9 mouse cellular contexts compared by ENCODE assay signal in the genomic region with DNA sequence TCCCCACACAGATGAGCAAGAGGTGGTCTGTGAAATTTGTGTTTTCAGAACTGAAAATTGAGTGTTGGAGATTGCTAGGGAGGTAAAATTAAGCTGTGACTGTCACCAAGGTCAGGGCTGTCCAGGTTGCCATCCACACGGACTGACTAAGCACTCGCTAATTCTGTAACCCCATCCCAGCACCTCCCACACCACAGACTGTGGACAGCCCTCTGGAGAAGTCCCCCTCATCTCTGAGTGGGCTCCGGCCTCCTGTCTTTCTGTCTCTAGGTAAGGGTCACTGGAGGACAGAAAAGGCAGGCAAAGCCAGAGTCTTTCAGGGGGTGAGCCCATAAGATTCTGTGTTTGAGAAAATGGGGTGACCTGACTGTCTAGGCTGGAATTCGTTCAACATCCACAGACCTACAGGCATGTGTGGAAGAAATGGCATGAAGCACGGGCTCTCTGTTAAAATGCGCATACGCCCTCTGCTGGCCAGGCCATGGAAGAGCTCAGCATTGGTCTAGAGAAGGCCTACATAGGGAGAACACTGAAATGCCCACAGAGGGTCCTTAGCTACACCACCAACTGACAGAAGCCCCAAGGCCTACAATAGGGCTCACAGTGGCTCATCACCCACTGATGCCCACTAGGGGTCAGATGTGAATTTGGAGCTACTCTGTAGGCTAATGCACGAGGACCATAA. TPM values are rescaled to one million over a fixed set of nuclear protein-coding genes. Genes with fewer than 3 reads are reported as not detected.
DNase-seq lines count a peak whose midpoint lies in the region; ATAC-seq and TF ChIP-seq lines count a peak whose summit lies in the region.
"Had no signal": no experiment of that assay in that cellular context is flagged by ENCODE, and none has a peak within 500 bp of the region (broad histone marks: within the 10 kb centered on the region; RNA-seq: fewer than 3 reads in every experiment).

No protein-coding gene starts in this region.

- no peak overlapping the region for H3K27ac ChIP-seq in heart, postnatal 0 days (ENCODE audit: low read depth)
- no peak overlapping the region for H3K27ac ChIP-seq in liver, postnatal 0 days (ENCODE audit: low read depth)
- H3K27ac ChIP-seq in neural tube, embryonic 15.5 days (replicated peaks), result no peak overlapping the region
- H3K27ac ChIP-seq: heart, embryonic 13.5 days had no signal

- peak; percentile 95 for TF ChIP-seq CTCF in E14TG2a.4 (conservative IDR thresholded peaks at IDR 0.05; ENCODE audit: low read length)
- peak; percentile 91 for TF ChIP-seq CTCF in brain, embryonic 14.5 days (IDR thresholded peaks at IDR 0.05; ENCODE audit: borderline replicate concordance, extremely low read depth, insufficient read depth, insufficient read length)
- peak; percentile 94 for TF ChIP-seq CTCF in heart, postnatal 0 days (IDR thresholded peaks at IDR 0.05; ENCODE audit: low read depth)
- peak; percentile 90 for TF ChIP-seq CTCF in liver, postnatal 0 days (IDR thresholded peaks at IDR 0.05; ENCODE audit: low read depth)

- H3K9ac ChIP-seq in heart, postnatal 0 days (replicated peaks; ENCODE audit: low read depth, low read length), result no peak overlapping the region
- no peak overlapping the region for H3K9ac ChIP-seq in liver, postnatal 0 days (replicated peaks)
- no peak overlapping the region for H3K9ac ChIP-seq in neural tube, embryonic 15.5 days (replicated peaks)
- H3K9ac ChIP-seq: heart, embryonic 13.5 days had no signal

- no peak overlapping the region for H3K4me3 ChIP-seq in E14TG2a.4 (replicated peaks; ENCODE audit: low read length)
- no peak overlapping the region for H3K4me3 ChIP-seq in heart, postnatal 0 days (ENCODE audit: low read depth, low read length)
- H3K4me3 ChIP-seq in liver, postnatal 0 days (ENCODE audit: low read depth, low read length), result no peak overlapping the region
- H3K4me3 ChIP-seq in neural tube, embryonic 15.5 days (replicated peaks), result no peak overlapping the region
- H3K4me3 ChIP-seq: heart, embryonic 13.5 days had no signal

- no peaks in the 10 kb centered on the region for H3K9me3 ChIP-seq in E14TG2a.4 (ENCODE audit: low read length)
- H3K9me3 ChIP-seq in heart, postnatal 0 days (replicated peaks; ENCODE audit: control insufficient read depth, low read length), result no peaks in the 10 kb centered on the region
- no peaks in the 10 kb centered on the region for H3K9me3 ChIP-seq in liver, postnatal 0 days (ENCODE audit: low read length)
- no peaks in the 10 kb centered on the region for H3K9me3 ChIP-seq in neural tube, embryonic 15.5 days (replicated peaks)
- H3K9me3 ChIP-seq: heart, embryonic 13.5 days had no signal

- peak; percentile 75 for ATAC-seq in erythroid progenitor cell, adult 5-6 weeks (replicated peaks; ENCODE audit: low FRiP score, poor library complexity, severe bottlenecking)
- peak; percentile 60 for ATAC-seq in heart, postnatal 0 days (ENCODE audit: insufficient read depth, low read depth)
- ATAC-seq in liver, postnatal 0 days, result no peak
- ATAC-seq in neural tube, embryonic 15.5 days (ENCODE audit: low FRiP score), result peak; percentile 92

- H3K36me3 ChIP-seq in E14TG2a.4 (ENCODE audit: insufficient read depth, low read length), result no peaks in the 10 kb centered on the region
- no peaks in the 10 kb centered on the region for H3K36me3 ChIP-seq in heart, postnatal 0 days (replicated peaks; ENCODE audit: control insufficient read depth, insufficient read depth, low read length)
- H3K36me3 ChIP-seq in liver, postnatal 0 days (replicated peaks; ENCODE audit: insufficient read depth, low read length), result no peaks in the 10 kb centered on the region
- no peaks in the 10 kb centered on the region for H3K36me3 ChIP-seq in neural tube, embryonic 15.5 days
- H3K36me3 ChIP-seq: heart, embryonic 13.5 days had no signal

- TF ChIP-seq POLR2A in brain, embryonic 14.5 days (IDR thresholded peaks at IDR 0.05; ENCODE audit: borderline replicate concordance, extremely low read depth, insufficient read depth, insufficient read length, poor library complexity, severe bottlenecking), result no peak

- WGBS in heart, postnatal 0 days, result 20% methylated on average over 8 of the region's 8 CpGs
- 27% methylated on average over 8 of the region's 8 CpGs for WGBS in liver, postnatal 0 days (ENCODE audit: insufficient replicate concordance)
- WGBS in neural tube, embryonic 15.5 days, result 31% methylated on average over 8 of the region's 8 CpGs

- no peak for TF ChIP-seq EP300 in heart, postnatal 0 days (IDR thresholded peaks at IDR 0.05; ENCODE audit: low read depth)
- TF ChIP-seq EP300 in liver, postnatal 0 days (IDR thresholded peaks at IDR 0.05; ENCODE audit: low read depth), result no peak

- no peak overlapping the region for H3K4me2 ChIP-seq in heart, postnatal 0 days (ENCODE audit: low read depth, low read length)
- H3K4me2 ChIP-seq in liver, postnatal 0 days (ENCODE audit: low read depth, low read length), result no peak overlapping the region
- no peak overlapping the region for H3K4me2 ChIP-seq in neural tube, embryonic 15.5 days
- H3K4me2 ChIP-seq: heart, embryonic 13.5 days had no signal

- peak; percentile 89 for DNase-seq in brain, embryonic 14.5 days (ENCODE audit: low read depth)
- peak; percentile 70 for DNase-seq in heart, postnatal 0 days (ENCODE audit: low spot score)
- peak; percentile 50 to 84 for DNase-seq in kidney, postnatal 36 days
- DNase-seq in liver, postnatal 0 days, result peak; percentile 79
- DNase-seq in testis, postnatal 10 days (ENCODE audit: low spot score), result peak; percentile 87

- peaks cover 38% of the 10 kb centered on the region for H3K27me3 ChIP-seq in E14TG2a.4 (ENCODE audit: insufficient read depth, low read length)
- peaks cover 19% of the 10 kb centered on the region; the same call in 1 of the 2 replicates for H3K27me3 ChIP-seq in heart, postnatal 0 days (ENCODE audit: control insufficient read depth, insufficient read depth, low read length)
- peaks cover 13% of the 10 kb centered on the region; the same call in 1 of the 2 replicates for H3K27me3 ChIP-seq in liver, postnatal 0 days (ENCODE audit: insufficient read depth, low read length)
- peaks cover 5% of the 10 kb centered on the region; the same call in 1 of the 2 replicates for H3K27me3 ChIP-seq in neural tube, embryonic 15.5 days (replicated peaks)

- peaks cover 20% of the 10 kb centered on the region for H3K4me1 ChIP-seq in E14TG2a.4 (replicated peaks; ENCODE audit: low read depth, low read length)
- no peaks in the 10 kb centered on the region for H3K4me1 ChIP-seq in heart, postnatal 0 days (ENCODE audit: control insufficient read depth, insufficient read depth)
- H3K4me1 ChIP-seq in liver, postnatal 0 days (ENCODE audit: insufficient read depth), result no peaks in the 10 kb centered on the region
- no peaks in the 10 kb centered on the region for H3K4me1 ChIP-seq in neural tube, embryonic 15.5 days

RNA-seq across cellular contexts. Expression of a gene that starts 54.1 kb away (rescaled TPM):
- 10.4 and 16.4 TPM in 2 replicates for polyA plus RNA-seq in brain, embryonic 14.5 days (2012; rRNA removed)
- total RNA-seq in erythroid progenitor cell, adult 5-6 weeks (2015; ENCODE audit: low replicate concordance), result not detected in 2 replicates
- 0.64 TPM in 1 of 2 replicates, not detected in the other for total RNA-seq in erythroid progenitor cell, adult 5-6 weeks (2017; ENCODE audit: low replicate concordance)
- total RNA-seq in heart, postnatal 0 days (2014; rRNA removed; ENCODE audit: low replicate concordance), result 1.7 TPM in 1 of 2 replicates, not detected in the other
- not detected in 2 replicates for polyA plus RNA-seq in heart, postnatal 0 days (2015; fragmentation: Nextera tagmentation; extraction: Ambion mirVana)
- polyA plus RNA-seq in liver, postnatal 0 days (2015; fragmentation: Nextera tagmentation; extraction: Ambion mirVana), result not detected in 2 replicates
- polyA plus RNA-seq in neural tube, embryonic 15.5 days (2015; fragmentation: Nextera tagmentation; extraction: Ambion mirVana), result 25.2 and 31.0 TPM in 2 replicates
- polyA plus RNA-seq: heart, embryonic 13.5 days had no signal

Comparison
In these comparisons a context has a peak if more than half of its experiments do, and no peak if none do; other contexts are left out.
1. RNA of a gene that starts 54.1 kb away (polyA plus RNA-seq): 25.2 to 31.0 TPM in neural tube, embryonic 15.5 days and 10.4 to 16.4 TPM in brain, embryonic 14.5 days; not detected in liver, postnatal 0 days and not detected in heart, postnatal 0 days; every median in the first group is over 10 times any median in the second.
2. Peak in every context shown above with its lines, with median percentiles within 50 percentile points of each other: CTCF ChIP-seq and DNase-seq.